In the genomic region with DNA sequence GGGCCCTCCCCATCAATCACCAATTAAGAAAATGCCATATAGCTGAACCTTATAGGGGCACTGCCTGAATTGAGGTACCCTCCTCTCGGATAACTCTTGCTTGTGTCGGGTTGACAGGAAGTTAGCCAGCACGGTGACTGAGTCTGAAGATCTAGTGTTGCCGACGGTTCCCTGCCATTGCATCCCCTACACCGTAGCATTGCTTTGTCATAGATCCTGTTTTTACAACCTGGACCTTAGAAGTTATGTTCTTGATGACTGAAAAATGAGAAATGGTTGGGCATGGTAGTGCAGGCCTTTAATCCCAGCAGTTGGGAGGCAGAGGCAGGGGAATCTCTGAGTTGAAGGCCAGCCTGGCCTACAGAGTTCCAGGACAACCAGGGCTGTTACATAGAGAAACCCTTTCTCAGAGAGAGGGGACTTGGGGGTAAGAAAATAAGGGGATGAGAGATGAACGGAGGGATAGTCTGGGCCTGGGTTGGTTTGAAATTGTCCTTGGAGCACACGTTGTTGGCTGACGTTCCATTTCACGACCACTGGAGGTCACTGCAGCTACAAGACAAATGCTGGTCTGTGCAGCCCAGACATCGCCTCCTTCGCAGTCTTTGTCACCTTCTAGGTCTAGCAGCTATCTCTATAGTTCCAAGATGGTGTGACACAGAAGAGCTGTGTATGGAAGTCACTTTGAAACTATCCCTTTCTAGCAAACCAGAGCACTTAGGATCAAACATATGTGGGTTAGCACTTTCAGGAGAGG, we compare ENCODE assay signal across 8 mouse cellular contexts. TPM values are rescaled to one million over a fixed set of nuclear protein-coding genes. Genes with fewer than 3 reads are reported as not detected.
DNase-seq lines count a peak whose midpoint lies in the region; ATAC-seq and TF ChIP-seq lines count a peak whose summit lies in the region.

No protein-coding gene starts in this region.

- no peaks in the 10 kb centered on the region for H3K9me3 ChIP-seq in limb, embryonic 14.5 days (ENCODE audit: control insufficient read depth, low read length)
- H3K9me3 ChIP-seq in neural tube, embryonic 11.5 days (ENCODE audit: control insufficient read depth, low read length) = no peaks in the 10 kb centered on the region

- no peak for TF ChIP-seq POLR2A in bone marrow macrophage, adult 2 months (IDR thresholded peaks at IDR 0.05; ENCODE audit: borderline replicate concordance, low read depth, low read length)
- no peak for TF ChIP-seq POLR2A in embryonic fibroblast, embryonic 13.5 days (IDR thresholded peaks at IDR 0.05; ENCODE audit: low read depth, low read length)
- no peak for TF ChIP-seq POLR2A in limb, embryonic 14.5 days (IDR thresholded peaks at IDR 0.05; ENCODE audit: borderline replicate concordance, extremely low read depth, insufficient read depth, insufficient read length)

- DNase-seq in spleen, postnatal 4 days (ENCODE audit: low spot score in 2 of 2) = peak; percentile 36 to 72
- no peak for DNase-seq in spleen, postnatal 36 days (ENCODE audit: low spot score in 2 of 2)
- peak; percentile 47 for DNase-seq in hindlimb bud, embryonic 11.5 days (ENCODE audit: extremely low spot score, low read depth, low spot score)
- DNase-seq in limb, embryonic 14.5 days (ENCODE audit: low spot score) = peak; percentile 77
- peak; percentile 62 for DNase-seq in neural tube, embryonic 11.5 days (ENCODE audit: low spot score)
- peak; percentile 67 for DNase-seq in thymus, postnatal 25 days

- H3K27me3 ChIP-seq in limb, embryonic 14.5 days (ENCODE audit: control insufficient read depth, insufficient read depth, low read length) = no peaks in the 10 kb centered on the region
- no peaks in the 10 kb centered on the region for H3K27me3 ChIP-seq in neural tube, embryonic 11.5 days (ENCODE audit: control insufficient read depth, insufficient read depth, low read length)

- peak; percentile 76 for ATAC-seq in limb, embryonic 14.5 days (ENCODE audit: low FRiP score, low read depth)
- ATAC-seq in neural tube, embryonic 11.5 days (ENCODE audit: insufficient read depth, low FRiP score, low TSS enrichment) = peak; percentile 67

- TF ChIP-seq CTCF in bone marrow macrophage, adult 2 months (IDR thresholded peaks at IDR 0.05; ENCODE audit: low read depth, low read length) = 0 out of 2 replicates have a peak, but pooled peaks have one; percentile 1
- TF ChIP-seq CTCF in embryonic fibroblast, embryonic 13.5 days (IDR thresholded peaks at IDR 0.05; ENCODE audit: borderline replicate concordance, insufficient read depth, low read length) = peak; percentile 94

- no peak overlapping the region for H3K4me3 ChIP-seq in bone marrow macrophage, adult 2 months (ENCODE audit: insufficient read depth, low read length)
- H3K4me3 ChIP-seq in embryonic fibroblast, embryonic 13.5 days (ENCODE audit: insufficient read depth, low read length) = no peak overlapping the region
- H3K4me3 ChIP-seq in limb, embryonic 14.5 days (replicated peaks; ENCODE audit: low read length) = no peak overlapping the region
- H3K4me3 ChIP-seq in neural tube, embryonic 11.5 days (ENCODE audit: low read depth, low read length) = no peak overlapping the region

- H3K4me2 ChIP-seq in limb, embryonic 14.5 days (replicated peaks; ENCODE audit: low read depth, low read length, severe bottlenecking) = no peak overlapping the region
- no peak overlapping the region for H3K4me2 ChIP-seq in neural tube, embryonic 11.5 days (ENCODE audit: low read depth)

- H3K4me1 ChIP-seq in bone marrow macrophage, adult 2 months (ENCODE audit: control insufficient read depth, insufficient read depth, low read length) = peaks cover 8% of the 10 kb centered on the region
- peaks cover 2% of the 10 kb centered on the region; the same call in 1 of the 2 replicates for H3K4me1 ChIP-seq in embryonic fibroblast, embryonic 13.5 days (ENCODE audit: control insufficient read depth, insufficient read depth, low read length)
- H3K4me1 ChIP-seq in limb, embryonic 14.5 days (ENCODE audit: control insufficient read depth, insufficient read depth, low read length) = peaks cover 12% of the 10 kb centered on the region; the same call in 1 of the 2 replicates
- H3K4me1 ChIP-seq in neural tube, embryonic 11.5 days (ENCODE audit: control insufficient read depth, insufficient read depth, low read length) = peaks cover 3% of the 10 kb centered on the region; the same call in 1 of the 2 replicates

- peaks cover 8% of the 10 kb centered on the region for H3K36me3 ChIP-seq in limb, embryonic 14.5 days (ENCODE audit: control insufficient read depth, insufficient read depth, low read length)
- no peaks in the 10 kb centered on the region for H3K36me3 ChIP-seq in neural tube, embryonic 11.5 days (ENCODE audit: control insufficient read depth, insufficient read depth, low read length)

- 50% methylated on average over 12 of the region's 12 CpGs for WGBS in limb, embryonic 14.5 days
- WGBS in neural tube, embryonic 11.5 days = 54% methylated on average over 12 of the region's 12 CpGs

- H3K27ac ChIP-seq in bone marrow macrophage, adult 2 months (ENCODE audit: insufficient read depth, low read depth, low read length) = no peak overlapping the region
- H3K27ac ChIP-seq in embryonic fibroblast, embryonic 13.5 days (ENCODE audit: insufficient read depth, low read length) = no peak overlapping the region
- H3K27ac ChIP-seq in limb, embryonic 14.5 days (replicated peaks; ENCODE audit: low read depth, low read length) = no peak overlapping the region
- no peak overlapping the region for H3K27ac ChIP-seq in neural tube, embryonic 11.5 days (ENCODE audit: low read depth, low read length)

- no peak overlapping the region for H3K9ac ChIP-seq in limb, embryonic 14.5 days (ENCODE audit: low read depth, low read length, severe bottlenecking)
- H3K9ac ChIP-seq in neural tube, embryonic 11.5 days (ENCODE audit: low read length) = no peak overlapping the region

RNA-seq across cellular contexts. Expression of gene Stat1, which starts 27.2 kb away (rescaled TPM):
- polyA plus RNA-seq in bone marrow macrophage, adult 2 months (2012; ENCODE audit: insufficient read depth, insufficient read length, missing spikeins) = 127 and 140 TPM in 2 replicates
- 45.4 and 68.0 TPM in 2 replicates for polyA plus RNA-seq in embryonic fibroblast, embryonic 13.5 days (2011; ENCODE audit: insufficient read length, low read depth, missing spikeins)
- 12.9 and 14.8 TPM in 2 replicates for polyA plus RNA-seq in limb, embryonic 14.5 days (2012; rRNA removed)
- 20.6 and 25.6 TPM in 2 replicates for polyA plus RNA-seq in limb, embryonic 14.5 days (2014; fragmentation: Nextera tagmentation; extraction: Ambion mirVana)
- 15.7 and 15.8 TPM in 2 replicates for polyA plus RNA-seq in neural tube, embryonic 11.5 days (2014; fragmentation: Nextera tagmentation; extraction: Ambion mirVana)

Comparison
In these comparisons a context has a peak if more than half of its experiments do, and no peak if none do; other contexts are left out.
1. DNase-seq: peak in spleen, postnatal 4 days (2 of 2), hindlimb bud, embryonic 11.5 days (single experiment), limb, embryonic 14.5 days (single experiment), neural tube, embryonic 11.5 days (single experiment) and thymus, postnatal 25 days (single experiment); none in spleen, postnatal 36 days (0 of 2).